Mouse (Mus musculus): ENCODE measurements around the gene Tshz2.
"Not testable (repeated sequence)": the region's sequence is repeated elsewhere in the genome, so short reads cannot be mapped to it uniquely, and the experiment has no call there.

Tshz2 gene

GRCm38 (mm10) chr2:169632338-169633151 is at the start of gene Tshz2:
Gene Tshz2, plus strand, starts transcription at chr2:169633013.
- DNase-seq (ENCODE audit: low read depth, low spot score) = peak; percentile 26

- no peak for DNase-seq (ENCODE audit: low read depth, low spot score)
These were observed 49.3 kb upstream of the Tshz2 start for GRCm38 (mm10) chr2:169583476-169583875.

- no peak for DNase-seq (ENCODE audit: low read depth, low spot score)
These were observed 47.9 kb upstream of the Tshz2 start for GRCm38 (mm10) chr2:169584745-169585456.

GRCm38 (mm10) chr2:169585631-169586285 is 47.1 kb upstream of the Tshz2 start:
- DNase-seq (ENCODE audit: low read depth, low spot score) = peak; percentile 40

- DNase-seq (ENCODE audit: low read depth, low spot score) = peak; percentile 24
These were observed 46.1 kb upstream of the Tshz2 start for GRCm38 (mm10) chr2:169586688-169587087.

GRCm38 (mm10) chr2:169587645-169588044 is 45.2 kb upstream of the Tshz2 start, which contains the start of gene Gm11011:
Gene Gm11011, minus strand, starts transcription at chr2:169587745.
- not testable (repeated sequence) for DNase-seq (ENCODE audit: low read depth, low spot score)

- DNase-seq (ENCODE audit: low read depth, low spot score) = peak; percentile 63
These were observed 43.1 kb upstream of the Tshz2 start for GRCm38 (mm10) chr2:169589697-169590096.

GRCm38 (mm10) chr2:169590412-169590811 is 42.4 kb upstream of the Tshz2 start:
- peak; percentile 60 for DNase-seq (ENCODE audit: low read depth, low spot score)

- no peak for DNase-seq (ENCODE audit: low read depth, low spot score)
These were observed 39.1 kb upstream of the Tshz2 start for GRCm38 (mm10) chr2:169593742-169594141.

GRCm38 (mm10) chr2:169597357-169597756 is 35.5 kb upstream of the Tshz2 start:
- no peak for DNase-seq (ENCODE audit: low read depth, low spot score)

- no peak for DNase-seq (ENCODE audit: low read depth, low spot score)
These were observed 34.8 kb upstream of the Tshz2 start for GRCm38 (mm10) chr2:169597971-169598370.

GRCm38 (mm10) chr2:169599591-169599990 is 33.2 kb upstream of the Tshz2 start:
- DNase-seq (ENCODE audit: low read depth, low spot score) = no peak

GRCm38 (mm10) chr2:169600163-169600562 is 32.6 kb upstream of the Tshz2 start:
- DNase-seq (ENCODE audit: low read depth, low spot score) = no peak

- no peak for DNase-seq (ENCODE audit: low read depth, low spot score)
These were observed 25.7 kb upstream of the Tshz2 start for GRCm38 (mm10) chr2:169606901-169607678.

GRCm38 (mm10) chr2:169607787-169608186 is 25.0 kb upstream of the Tshz2 start:
- DNase-seq (ENCODE audit: low read depth, low spot score) = no peak

- DNase-seq (ENCODE audit: low read depth, low spot score) = no peak
These were observed 22.9 kb upstream of the Tshz2 start for GRCm38 (mm10) chr2:169609956-169610355.

GRCm38 (mm10) chr2:169610882-169611281 is 21.9 kb upstream of the Tshz2 start:
- no peak for DNase-seq (ENCODE audit: low read depth, low spot score)

- DNase-seq (ENCODE audit: low read depth, low spot score) = no peak
These were observed 21.3 kb upstream of the Tshz2 start for GRCm38 (mm10) chr2:169611557-169611956.

- DNase-seq (ENCODE audit: low read depth, low spot score) = no peak
These were observed 18.1 kb upstream of the Tshz2 start for GRCm38 (mm10) chr2:169614683-169615082.

- no peak for DNase-seq (ENCODE audit: low read depth, low spot score)
These were observed 16.8 kb upstream of the Tshz2 start for GRCm38 (mm10) chr2:169615998-169616397.

GRCm38 (mm10) chr2:169621201-169621710 is 11.6 kb upstream of the Tshz2 start:
- no peak for DNase-seq (ENCODE audit: low read depth, low spot score)
